Mouse (Mus musculus) megakaryocyte, embryonic 14.5 days (primary cell): Measurements from ENCODE around the gene Adamts9.

Source experiments
- FLI1 ChIP-seq: IDR thresholded peaks from 2 replicates; pipeline ENCODE4 v1.6.1; 2012; ENCODE audit warnings: low read length, inconsistent platforms, mixed read lengths
- GATA1 ChIP-seq: IDR thresholded peaks from 3 replicates; pipeline ENCODE4 v1.6.1; 2012; ENCODE audit warnings: mixed read lengths, low read length, inconsistent platforms, borderline replicate concordance

- no peak for TF ChIP-seq GATA1
- no peak for TF ChIP-seq FLI1
Observed at GRCm38 (mm10) chr6:92781446-92781845, 161.8 kb downstream of the Adamts9 start.
